Mouse (Mus musculus) forebrain, embryonic 14.5 days (tissue): ENCODE measurements at regions not wholly inside any gene's neighbourhood (a gene's known extent, or its start where the extent isn't known, plus 50 kb on each side); places are given as distances from the start of the nearest gene placed in this dataset.
A peak's percentile ranks its signal among the peaks of the same experiment; 100 is the strongest.

Source experiments
- ATAC-seq: fragments of 200-750 bp; cut with Nextera tagmentation; 2 replicates; pipeline ENCODE4 v1.8.0; 2017; ENCODE audit warnings: mild to moderate bottlenecking, moderate library complexity
- DNase-seq: peaks from one replicate; pipeline ENCODE4 v3.0.0-alpha.2; 2015; ENCODE audit warnings: low spot score
- H3K27ac ChIP-seq: fragments of 300-500 bp; sonication (generic); 2 replicates; pipeline ENCODE4 v1.5.1; 2014; ENCODE audit warnings: low read depth, mild to moderate bottlenecking, control low read depth, low read length, moderate library complexity
- H3K27me3 ChIP-seq: fragments of 300-500 bp; sonication (generic); replicated peaks from 2 replicates; pipeline ENCODE4 v1.6.1; 2014; ENCODE audit warnings: low read length, control low read depth, mixed read lengths; ENCODE audit not compliant: control insufficient read depth, insufficient read depth
- H3K36me3 ChIP-seq: fragments of 300-500 bp; sonication (generic); 2 replicates; pipeline ENCODE4 v1.6.1; 2014; ENCODE audit warnings: low read length, control low read depth; ENCODE audit not compliant: control insufficient read depth, insufficient read depth
- H3K4me1 ChIP-seq: fragments of 300-500 bp; sonication (generic); 2 replicates; pipeline ENCODE4 v1.6.1; 2014; ENCODE audit warnings: antibody characterized with exemption, low read length, control low read depth; ENCODE audit not compliant: control insufficient read depth, insufficient read depth
- H3K4me2 ChIP-seq: fragments of 300-500 bp; sonication (generic); 2 replicates; pipeline ENCODE4 v1.6.1; 2014; ENCODE audit warnings: mild to moderate bottlenecking, control low read depth, low read length
- H3K4me3 ChIP-seq: fragments of 300-500 bp; sonication (generic); 2 replicates; pipeline ENCODE4 v1.5.1; 2014; ENCODE audit warnings: low read depth, low read length, control low read depth
- H3K9ac ChIP-seq: fragments of 300-500 bp; sonication (generic); 2 replicates; pipeline ENCODE4 v1.6.1; 2014; ENCODE audit warnings: mild to moderate bottlenecking, low read length, control low read depth, moderate library complexity
- H3K9me3 ChIP-seq: fragments of 300-500 bp; sonication (generic); replicated peaks from 2 replicates; pipeline ENCODE4 v1.6.1; 2016; ENCODE audit warnings: low read length, control low read depth, mixed read lengths; ENCODE audit not compliant: control insufficient read depth
- WGBS: fragments of 180-500 bp; shearing (Covaris S2); extraction: QIAGEN DNeasy Blood & Tissue Kit; methylation state at CpG from one replicate; pipeline ENCODE4 v1.1.7; 2014; 5-methylcytosine and 5-hydroxymethylcytosine counted together

- peak; percentile 26; the same call in 1 of the 2 replicates for ATAC-seq
- H3K4me3 ChIP-seq = no peak overlapping the region
- no peak overlapping the region for H3K27ac ChIP-seq
- H3K9ac ChIP-seq = no peak overlapping the region
- no peak overlapping the region for H3K4me2 ChIP-seq
- no peaks in the 10 kb centered on the region for H3K9me3 ChIP-seq
- 51% methylated on average over 2 of the region's 2 CpGs for WGBS
- no peaks in the 10 kb centered on the region for H3K27me3 ChIP-seq
- H3K36me3 ChIP-seq = no peaks in the 10 kb centered on the region
- H3K4me1 ChIP-seq = no peaks in the 10 kb centered on the region
- peak; percentile 16 for DNase-seq
Measured at GRCm38 (mm10) chr12:7746708-7747107, 230.7 kb upstream of the Apob start.

- peak; percentile 48 for ATAC-seq
- Histone ChIP-seq H3K36me3 (no peaks in the 10 kb centered on the region), H3K4me2 (no peak overlapping the region), H3K9ac (no peak overlapping the region), H3K27ac (no peak overlapping the region), H3K9me3 (no peaks in the 10 kb centered on the region), H3K4me1 (no peaks in the 10 kb centered on the region), H3K4me3 (no peak overlapping the region), H3K27me3 (no peaks in the 10 kb centered on the region)
- WGBS = 35% methylated on average over 5 of the region's 5 CpGs
- DNase-seq = no peak
Measured at GRCm38 (mm10) chr12:7749319-7750238, 227.9 kb upstream of the Apob start.

- 86% methylated on average over 5 of the region's 5 CpGs for WGBS
Measured at GRCm38 (mm10) chr12:7754861-7755260, 222.6 kb upstream of the Apob start.

DNA sequence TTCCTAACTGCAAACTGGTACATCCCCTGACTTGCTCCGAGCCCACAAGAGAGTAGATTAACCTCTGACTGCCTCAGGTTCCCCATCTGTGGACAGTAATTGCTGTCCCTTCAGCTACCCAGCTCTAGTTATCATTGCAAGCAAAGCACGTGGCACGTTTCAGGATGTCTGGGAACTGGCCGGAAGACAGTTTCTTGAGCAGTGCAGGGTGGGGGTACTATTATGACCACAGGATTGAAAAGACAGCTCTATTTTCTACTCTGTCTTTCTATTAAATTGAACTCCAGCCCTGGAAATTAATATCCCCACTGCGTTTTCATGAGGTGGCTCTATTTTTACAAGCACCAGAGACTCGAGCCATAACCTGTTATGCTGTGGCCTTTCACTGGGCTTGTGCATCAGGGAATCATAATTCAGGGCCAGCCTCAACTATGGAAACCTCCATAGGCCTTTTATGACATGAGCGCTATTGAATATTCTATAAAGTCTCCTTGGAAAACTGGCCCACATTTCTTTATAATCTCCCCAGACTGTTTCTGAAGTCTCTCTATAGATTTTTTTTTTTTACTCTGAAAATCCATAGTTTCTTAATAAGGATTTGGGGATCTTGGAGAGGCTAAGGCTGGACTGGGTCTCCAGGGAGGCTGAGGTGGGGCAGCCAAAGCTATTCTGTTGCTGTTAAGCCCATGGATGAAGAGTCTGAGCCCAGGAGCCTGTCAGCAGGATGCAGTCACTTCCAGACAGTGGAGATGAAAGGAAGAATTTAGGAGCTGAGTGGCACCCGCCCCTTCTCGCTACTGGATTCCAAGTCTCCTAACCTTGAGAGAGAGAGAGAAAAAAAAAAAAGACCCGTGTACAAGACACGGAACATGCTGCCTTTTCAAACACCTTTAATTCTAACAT lies 212.4 kb upstream of the Apob start:
- no peaks in the 10 kb centered on the region for H3K4me1 ChIP-seq
- no peak overlapping the region for H3K4me2 ChIP-seq
- H3K9me3 ChIP-seq = no peaks in the 10 kb centered on the region
- H3K27me3 ChIP-seq = no peaks in the 10 kb centered on the region
- no peaks in the 10 kb centered on the region for H3K36me3 ChIP-seq
- 80% methylated on average over 11 of the region's 11 CpGs for WGBS
- no peak overlapping the region for H3K9ac ChIP-seq
- no peak overlapping the region for H3K27ac ChIP-seq
- DNase-seq (no peak), ATAC-seq (no peak)
- H3K4me3 ChIP-seq = no peak overlapping the region

More at GRCm38 (mm10) chr12:7754861-7755260, 222.6 kb upstream of the Apob start:
- Histone ChIP-seq H3K27me3 (no peaks in the 10 kb centered on the region), H3K4me1 (no peaks in the 10 kb centered on the region), H3K9me3 (no peaks in the 10 kb centered on the region), H3K4me2 (no peak overlapping the region), H3K4me3 (no peak overlapping the region), H3K9ac (no peak overlapping the region), H3K36me3 (no peaks in the 10 kb centered on the region), H3K27ac (no peak overlapping the region)
- DNase-seq = no peak
- no peak for ATAC-seq

- WGBS = 76% methylated on average over 3 of the region's 3 CpGs
Measured at GRCm38 (mm10) chr12:7774127-7774526, 203.3 kb upstream of the Apob start.

DNA sequence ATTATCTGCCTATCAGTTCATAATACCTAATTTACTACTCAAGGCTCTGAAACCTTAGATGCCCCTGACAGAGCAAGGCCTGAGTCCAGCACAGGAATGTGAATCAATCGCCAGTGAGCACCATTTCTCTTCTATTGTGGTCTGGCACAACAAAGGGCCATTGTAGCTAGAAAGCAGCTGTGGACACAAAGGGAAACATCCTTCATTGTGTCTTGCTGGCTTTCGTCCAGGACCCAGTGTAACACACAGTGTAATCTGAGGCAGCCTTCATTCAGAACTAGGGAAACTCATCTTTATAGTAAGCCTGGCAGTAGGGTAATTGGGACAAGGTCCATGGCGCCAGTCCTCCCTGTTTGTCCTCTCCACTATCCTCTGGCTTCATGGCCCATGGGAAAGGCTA lies 201.1 kb upstream of the Apob start:
- peak; percentile 38; the same call in 1 of the 2 replicates for ATAC-seq
- 52% methylated on average over 3 of the region's 3 CpGs for WGBS

More at GRCm38 (mm10) chr12:7774127-7774526, 203.3 kb upstream of the Apob start:
- H3K4me1 ChIP-seq = no peaks in the 10 kb centered on the region; the same call in 1 of the 2 replicates
- no peaks in the 10 kb centered on the region for H3K9me3 ChIP-seq
- H3K9ac ChIP-seq = no peak overlapping the region
- no peak overlapping the region for H3K4me3 ChIP-seq
- ATAC-seq (no peak), DNase-seq (no peak)
- H3K4me2 ChIP-seq = no peak overlapping the region
- no peak overlapping the region for H3K27ac ChIP-seq
- no peaks in the 10 kb centered on the region for H3K36me3 ChIP-seq
- no peaks in the 10 kb centered on the region for H3K27me3 ChIP-seq

GRCm38 (mm10) chr12:7777220-7778055 lies 200.0 kb upstream of the Apob start:
- Histone ChIP-seq H3K4me1 (no peaks in the 10 kb centered on the region; the same call in 1 of the 2 replicates), H3K9me3 (no peaks in the 10 kb centered on the region), H3K27ac (no peak overlapping the region), H3K4me2 (no peak overlapping the region), H3K36me3 (no peaks in the 10 kb centered on the region), H3K9ac (no peak overlapping the region), H3K4me3 (no peak overlapping the region), H3K27me3 (no peaks in the 10 kb centered on the region)
- WGBS = 53% methylated on average over 10 of the region's 10 CpGs
- ATAC-seq = peak; percentile 72
- DNase-seq = peak; percentile 91

More for the DNA sequence above, 201.1 kb upstream of the Apob start:
- H3K9me3 ChIP-seq = no peaks in the 10 kb centered on the region
- no peak overlapping the region for H3K4me2 ChIP-seq
- H3K4me1 ChIP-seq = no peaks in the 10 kb centered on the region; the same call in 1 of the 2 replicates
- H3K36me3 ChIP-seq = no peaks in the 10 kb centered on the region
- DNase-seq = peak; percentile 46
- no peaks in the 10 kb centered on the region for H3K27me3 ChIP-seq
- H3K9ac ChIP-seq = no peak overlapping the region
- H3K4me3 ChIP-seq = no peak overlapping the region
- no peak overlapping the region for H3K27ac ChIP-seq

- H3K27ac ChIP-seq = no peak overlapping the region
- ATAC-seq (peak; percentile 22; the same call in 1 of the 2 replicates), DNase-seq (no peak)
- no peak overlapping the region for H3K4me2 ChIP-seq
- no peaks in the 10 kb centered on the region; the same call in 1 of the 2 replicates for H3K4me1 ChIP-seq
- no peaks in the 10 kb centered on the region for H3K36me3 ChIP-seq
- 59% methylated on average over 6 of the region's 6 CpGs for WGBS
- no peaks in the 10 kb centered on the region for H3K9me3 ChIP-seq
- H3K4me3 ChIP-seq = no peak overlapping the region
- H3K9ac ChIP-seq = no peak overlapping the region
- H3K27me3 ChIP-seq = no peaks in the 10 kb centered on the region
Measured at GRCm38 (mm10) chr12:7778056-7778440, 199.4 kb upstream of the Apob start.
